Mouse (Mus musculus): ENCODE data around the gene Nsmce4a. TPM values are rescaled to one million over a fixed set of nuclear protein-coding genes. Genes with fewer than 3 reads are reported as not detected.

The Nsmce4a gene
- total RNA-seq, 2 experiments from 2014 or later: 41.8 to 42.2 TPM

DNA sequence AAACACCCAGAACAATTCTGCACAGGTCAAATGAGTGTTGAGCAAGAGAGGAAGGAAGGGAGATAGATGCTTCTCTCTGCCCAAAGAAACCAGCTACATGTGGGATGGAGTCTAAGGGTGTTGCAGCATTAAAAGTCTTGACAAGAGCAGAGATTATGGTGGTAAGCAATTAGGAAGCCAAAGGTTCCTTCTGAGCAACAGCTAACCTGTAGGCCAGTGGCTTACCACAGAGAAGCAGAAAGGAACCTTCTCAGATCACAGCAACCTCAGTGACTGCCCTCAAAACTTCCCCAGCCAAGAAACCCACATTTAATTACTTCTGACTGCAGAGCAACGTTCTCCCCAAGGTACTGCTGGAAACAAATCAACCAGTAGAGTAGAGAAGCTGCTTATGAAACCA lies 71.4 kb downstream of the Nsmce4a start:
- Histone ChIP-seq H3K4me3 (no peak overlapping the region), H3K27ac (no peak overlapping the region)
- DNase-seq (ENCODE audit: low spot score in 2 of 2): no peak
- TF ChIP-seq CTCF (conservative IDR thresholded peaks at IDR 0.05): no peak

DNA sequence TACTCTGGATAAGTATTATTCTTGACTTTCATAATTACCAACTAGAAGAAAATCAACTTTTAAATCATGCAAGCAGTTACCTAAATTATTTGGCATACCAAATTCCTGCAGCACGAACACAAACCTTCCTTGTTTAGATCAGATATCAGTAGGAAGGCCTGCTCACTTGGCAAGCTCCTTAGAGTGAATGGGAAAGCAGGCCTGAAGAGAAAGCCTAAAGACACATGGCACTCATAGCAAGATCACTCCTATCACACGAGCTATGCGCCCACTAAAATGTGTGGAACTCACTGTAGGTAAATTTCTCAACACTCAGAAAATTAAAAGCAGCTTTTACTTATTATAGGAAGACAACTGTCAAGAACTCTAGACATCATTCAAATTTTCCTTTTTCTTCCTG lies 79.6 kb downstream of the Nsmce4a start:
- Histone ChIP-seq H3K4me3 (no peak overlapping the region), H3K27ac (peak overlapping the region; percentile 47; the same call in 1 of the 2 replicates)
- TF ChIP-seq CTCF (conservative IDR thresholded peaks at IDR 0.05): no peak
- DNase-seq (ENCODE audit: low spot score in 2 of 2): no peak

DNA sequence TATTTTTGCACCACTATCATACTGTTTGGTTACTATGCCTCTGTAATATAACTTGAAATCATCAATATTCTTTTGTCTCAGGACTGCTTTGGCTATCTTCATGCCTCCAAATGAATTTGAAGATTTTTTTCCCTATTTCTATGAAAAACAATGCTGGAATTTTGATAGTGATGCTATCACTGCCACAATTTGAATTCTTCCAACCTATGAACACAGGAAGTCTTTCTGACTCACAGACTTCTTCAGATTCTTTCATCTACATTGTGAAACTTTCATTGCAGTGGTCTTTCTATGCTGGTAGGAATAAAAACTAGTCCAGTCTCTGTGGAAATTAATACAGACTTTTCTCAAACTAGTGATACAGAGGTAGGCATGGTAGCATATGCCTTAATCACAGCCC lies 80.9 kb downstream of the Nsmce4a start:
- DNase-seq (ENCODE audit: low spot score in 2 of 2): no peak
- H3K27ac ChIP-seq: no peak overlapping the region
- TF ChIP-seq CTCF (conservative IDR thresholded peaks at IDR 0.05): no peak
- no peak overlapping the region for H3K4me3 ChIP-seq

Other genes with a start within 250 kb of the Nsmce4a start
- 10 to 100 TPM; 71.0 to 72.3 TPM for gene Ate1, start 52.7 kb downstream of the Nsmce4a start, total RNA-seq (2021)
- gene Tacc2, start 4.3 kb upstream of the Nsmce4a start, total RNA-seq (2021): 10 to 100 TPM; 79.5 to 82.0 TPM
- under 1 TPM; 0.49 to 0.96 TPM for gene Btbd16, start 201.0 kb upstream of the Nsmce4a start, total RNA-seq (2021)